Mouse (Mus musculus) C2C12 (cell line): ENCODE results near the gene Trpm4.

Experiments
- CEBPB ChIP-seq: IDR thresholded peaks from one replicate; pipeline ENCODE4 v1.6.1; 2011; ENCODE audit warnings: low read depth, mild to moderate bottlenecking, control low read depth, moderate library complexity
- CTCF ChIP-seq: IDR thresholded peaks from one replicate; pipeline ENCODE4 v1.5.1; 2011; ENCODE audit not compliant: control insufficient read depth, insufficient read depth, insufficient read length
- MAX ChIP-seq: IDR thresholded peaks from one replicate; pipeline ENCODE4 v1.6.1; 2011; ENCODE audit warnings: mild to moderate bottlenecking, control low read depth
- MYOD1 ChIP-seq: IDR thresholded peaks from one replicate; pipeline ENCODE4 v1.6.1; 2011; ENCODE audit warnings: low read depth; ENCODE audit not compliant: control insufficient read depth, insufficient read length
- MYOG ChIP-seq: IDR thresholded peaks from one replicate; pipeline ENCODE4 v1.6.1; 2011; ENCODE audit not compliant: control insufficient read depth, insufficient read length; ENCODE audit errors: extremely low read depth
- USF1 ChIP-seq: IDR thresholded peaks from one replicate; pipeline ENCODE4 v1.6.1; 2011; ENCODE audit warnings: low read depth, mild to moderate bottlenecking, control low read depth, moderate library complexity

- TF ChIP-seq CTCF (no peak), MAX (no peak), MYOG (no peak), MYOD1 (no peak), USF1 (no peak), CEBPB (no peak)
Measured at GRCm38 (mm10) chr7:45265518-45265917, 68.1 kb downstream of the Trpm4 start.
